Mouse (Mus musculus) intestine, embryonic 15.5 days (tissue): Measurements from ENCODE around the gene Gm27235. TPM values are rescaled to one million over a fixed set of nuclear protein-coding genes. Genes with fewer than 3 reads are reported as not detected.
"Not testable (repeated sequence)": the region's sequence is repeated elsewhere in the genome, so short reads cannot be mapped to it uniquely, and the experiment has no call there.

ENCODE experiments used
- ATAC-seq: fragments of 200-750 bp; cut with Nextera tagmentation; 2 replicates; pipeline ENCODE4 v1.8.0; 2017; ENCODE audit warnings: moderate TSS enrichment, moderate library complexity
- H3K27ac ChIP-seq: fragments of 300-500 bp; sonication (generic); 2 replicates; pipeline ENCODE4 v1.5.1; 2015; ENCODE audit warnings: mild to moderate bottlenecking, inconsistent platforms
- H3K27me3 ChIP-seq: fragments of 300-500 bp; sonication (generic); replicated peaks from 2 replicates; pipeline ENCODE4 v1.6.1; 2015; ENCODE audit warnings: inconsistent platforms
- H3K36me3 ChIP-seq: fragments of 300-500 bp; sonication (generic); 2 replicates; pipeline ENCODE4 v1.6.1; 2015; ENCODE audit warnings: inconsistent platforms
- H3K4me1 ChIP-seq: fragments of 300-500 bp; sonication (generic); replicated peaks from 2 replicates; pipeline ENCODE4 v1.6.1; 2015; ENCODE audit warnings: inconsistent platforms
- H3K4me2 ChIP-seq: fragments of 300-500 bp; sonication (generic); replicated peaks from 2 replicates; pipeline ENCODE4 v1.6.1; 2015; ENCODE audit warnings: mild to moderate bottlenecking, inconsistent platforms
- H3K4me3 ChIP-seq: fragments of 300-500 bp; sonication (generic); replicated peaks from 2 replicates; pipeline ENCODE4 v1.5.1; 2015; ENCODE audit warnings: inconsistent platforms
- H3K9ac ChIP-seq: fragments of 300-500 bp; sonication (generic); 2 replicates; pipeline ENCODE4 v1.6.1; 2015; ENCODE audit warnings: inconsistent platforms
- H3K9me3 ChIP-seq: fragments of 300-500 bp; sonication (generic); 2 replicates; pipeline ENCODE4 v1.6.1; 2016; ENCODE audit warnings: inconsistent platforms
- WGBS: fragments of 180-500 bp; shearing (Covaris S2); methylation state at CpG from one replicate; pipeline ENCODE4 v1.1.7; 2015; 5-methylcytosine and 5-hydroxymethylcytosine counted together
- polyA plus RNA-seq: library from polyadenylated mRNA; unstranded; fragments of >200 nt; fragmentation: Nextera tagmentation; extraction: Ambion mirVana; gene quantifications from 2 replicates; pipeline ENCODE4 v1.2.1, GENCODE M21; 2015

Gene Gm27235
- not detected in 2 replicates for polyA plus RNA-seq

DNA sequence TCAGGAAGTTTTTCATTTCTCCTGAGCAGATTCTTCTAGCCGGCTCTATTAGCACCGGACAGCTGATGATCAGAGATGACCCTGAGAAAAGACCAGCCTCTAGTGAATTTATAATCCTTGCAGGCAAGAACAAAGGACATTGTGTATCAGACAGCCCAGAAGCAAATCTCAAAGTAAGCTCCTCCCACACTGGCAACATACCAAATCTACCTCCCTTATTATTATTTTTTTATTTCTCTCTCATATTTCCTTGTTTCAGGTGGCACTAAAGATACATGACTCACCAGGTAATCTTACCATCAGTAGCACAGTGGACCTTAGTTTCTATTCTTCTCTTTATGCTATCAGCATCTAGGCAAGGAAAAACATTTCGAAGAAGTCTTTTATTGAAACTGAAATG, at the start of gene Gm27235, which contains the start of gene D730048I06Rik:
Gene Gm27235, minus strand, starts transcription at position 101 of the 400 bp plus-strand sequence.
Gene D730048I06Rik, minus strand, starts transcription at position 112 of the 400 bp plus-strand sequence.
- no peak within 1 kb of the TSS for H3K27ac ChIP-seq
- no peaks in the 10 kb centered on the region for H3K36me3 ChIP-seq
- no peak within 1 kb of the TSS for H3K9ac ChIP-seq
- H3K9me3 ChIP-seq, result no peaks in the 10 kb centered on the region
- no peaks in the 10 kb centered on the region for H3K27me3 ChIP-seq
- H3K4me2 ChIP-seq, result no peak within 1 kb of the TSS
- no peak within 1 kb of the TSS for H3K4me3 ChIP-seq
- ATAC-seq, result no peak
- 87% methylated on average over 3 of the region's 3 CpGs for WGBS
- no peaks in the 10 kb centered on the region for H3K4me1 ChIP-seq

DNA sequence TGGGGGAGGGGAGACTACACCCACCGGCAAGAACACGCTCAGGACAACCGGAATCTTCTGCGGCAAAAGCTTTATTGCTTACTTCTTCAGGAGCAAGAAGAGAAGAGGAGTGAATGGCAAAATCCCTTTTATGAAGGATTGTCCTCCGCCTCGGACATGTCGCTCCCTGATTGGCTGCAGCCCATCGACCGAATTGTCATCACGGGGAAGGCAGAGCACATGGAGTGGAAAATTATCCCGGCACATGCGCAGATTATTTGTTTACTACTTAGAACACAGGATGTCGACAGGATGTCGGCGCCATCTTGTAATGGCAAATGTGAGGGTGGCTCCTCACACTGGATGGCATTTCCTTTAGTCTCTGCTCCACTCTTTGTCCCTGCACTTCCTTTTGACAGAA, 28.0 kb upstream of the Gm27235 start:
- not testable (repeated sequence) for H3K9ac ChIP-seq, H3K36me3 ChIP-seq, H3K9me3 ChIP-seq, H3K27me3 ChIP-seq, H3K4me2 ChIP-seq, H3K4me1 ChIP-seq, ATAC-seq, H3K4me3 ChIP-seq, H3K27ac ChIP-seq
- WGBS, result 94% methylated on average over 15 of the region's 15 CpGs

GRCm38 (mm10) chr9:35798146-35798545, 8.2 kb upstream of the Gm27235 start:
- ATAC-seq, result no peak
- Histone ChIP-seq H3K4me3 (no peak overlapping the region), H3K4me2 (no peak overlapping the region), H3K27ac (no peak overlapping the region), H3K4me1 (no peaks in the 10 kb centered on the region), H3K36me3 (no peaks in the 10 kb centered on the region), H3K9me3 (no peaks in the 10 kb centered on the region), H3K27me3 (no peaks in the 10 kb centered on the region), H3K9ac (no peak overlapping the region)

DNA sequence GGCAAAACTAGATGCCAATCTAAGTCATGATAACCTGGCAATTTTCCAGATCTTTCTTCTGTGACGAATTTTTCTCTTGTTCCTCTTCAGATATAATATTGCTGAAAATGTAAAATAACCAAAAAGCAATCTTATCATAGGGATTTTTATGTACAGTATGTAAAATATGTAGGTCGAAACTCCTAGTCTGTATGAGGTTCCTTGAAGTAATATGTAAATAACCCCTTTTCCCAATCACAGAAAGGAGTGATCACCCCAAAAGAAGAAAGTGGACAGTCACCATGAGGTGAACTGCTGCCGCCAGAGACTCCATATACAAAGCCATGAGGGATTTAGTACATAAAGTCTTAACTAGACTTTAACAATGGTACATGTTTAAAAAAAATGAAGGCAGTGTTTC, 11.9 kb downstream of the Gm27235 start, which contains the start of gene Gm17727:
Gene Gm17727, minus strand, starts transcription at position 101 of the 400 bp plus-strand sequence.
- H3K9ac ChIP-seq, result no peak within 1 kb of the TSS
- no peak within 1 kb of the TSS for H3K4me3 ChIP-seq
- no peak within 1 kb of the TSS for H3K27ac ChIP-seq
- no peaks in the 10 kb centered on the region for H3K9me3 ChIP-seq
- no peak for ATAC-seq
- no peak within 1 kb of the TSS for H3K4me2 ChIP-seq
- WGBS, result 59% methylated on average over 3 of the region's 3 CpGs
- no peaks in the 10 kb centered on the region for H3K4me1 ChIP-seq
- no peaks in the 10 kb centered on the region for H3K36me3 ChIP-seq
- no peaks in the 10 kb centered on the region for H3K27me3 ChIP-seq

- H3K4me2 ChIP-seq, result no peak overlapping the region
- H3K4me1 ChIP-seq, result no peaks in the 10 kb centered on the region
- H3K4me3 ChIP-seq, result no peak overlapping the region
- H3K27me3 ChIP-seq, result no peaks in the 10 kb centered on the region
- no peak overlapping the region for H3K9ac ChIP-seq
- ATAC-seq, result no peak
- H3K27ac ChIP-seq, result no peak overlapping the region
- no peaks in the 10 kb centered on the region for H3K36me3 ChIP-seq
- H3K9me3 ChIP-seq, result no peaks in the 10 kb centered on the region
Measured at GRCm38 (mm10) chr9:35756843-35757242, 33.1 kb downstream of the Gm27235 start.

- no peak within 1 kb of the TSS for H3K27ac ChIP-seq
- H3K9ac ChIP-seq, result no peak within 1 kb of the TSS
- H3K4me2 ChIP-seq, result no peak within 1 kb of the TSS
- no peaks in the 10 kb centered on the region for H3K9me3 ChIP-seq
- H3K36me3 ChIP-seq, result no peaks in the 10 kb centered on the region
- ATAC-seq, result no peak
- H3K4me3 ChIP-seq, result no peak within 1 kb of the TSS
- H3K4me1 ChIP-seq, result no peaks in the 10 kb centered on the region
- H3K27me3 ChIP-seq, result no peaks in the 10 kb centered on the region
Measured at GRCm38 (mm10) chr9:35740749-35741148, 49.2 kb downstream of the Gm27235 start, which contains the start of gene Gm17677. TSS of gene Gm17677 (plus strand) at chr9:35741049.

Other genes with a start within 250 kb of the Gm27235 start
- 1.6 and 1.7 TPM in 2 replicates for gene Ddx25, start 231.6 kb downstream of the Gm27235 start, polyA plus RNA-seq
- 18.3 and 18.9 TPM in 2 replicates for gene Pus3, start 231.5 kb downstream of the Gm27235 start, polyA plus RNA-seq
- gene Pate2, start 219.8 kb downstream of the Gm27235 start, polyA plus RNA-seq, result 0.45 and 0.77 TPM in 2 replicates
- gene Hyls1, start 219.7 kb downstream of the Gm27235 start, polyA plus RNA-seq, result 11.6 and 14.2 TPM in 2 replicates
- gene Pate4, start 178.2 kb downstream of the Gm27235 start, polyA plus RNA-seq, result not detected in 2 replicates
- not detected in 2 replicates for gene Pate3, start 141.9 kb downstream of the Gm27235 start, polyA plus RNA-seq
- not detected in 2 replicates for gene Pate1, start 102.7 kb downstream of the Gm27235 start, polyA plus RNA-seq
- gene Gm17677, start 49.1 kb downstream of the Gm27235 start, polyA plus RNA-seq, result not detected in 2 replicates
- gene Gm17727, start 12.0 kb downstream of the Gm27235 start, polyA plus RNA-seq, result not detected in 2 replicates
- not detected in 2 replicates for gene D730048I06Rik, start within 50 bp of the Gm27235 start, polyA plus RNA-seq
- not detected in 2 replicates for gene 9230110F15Rik, start 54.0 kb upstream of the Gm27235 start, polyA plus RNA-seq
- gene 9230113P08Rik, start 118.3 kb upstream of the Gm27235 start, polyA plus RNA-seq, result not detected in 2 replicates